11 mouse cellular contexts compared by ENCODE assay signal in the genomic region with DNA sequence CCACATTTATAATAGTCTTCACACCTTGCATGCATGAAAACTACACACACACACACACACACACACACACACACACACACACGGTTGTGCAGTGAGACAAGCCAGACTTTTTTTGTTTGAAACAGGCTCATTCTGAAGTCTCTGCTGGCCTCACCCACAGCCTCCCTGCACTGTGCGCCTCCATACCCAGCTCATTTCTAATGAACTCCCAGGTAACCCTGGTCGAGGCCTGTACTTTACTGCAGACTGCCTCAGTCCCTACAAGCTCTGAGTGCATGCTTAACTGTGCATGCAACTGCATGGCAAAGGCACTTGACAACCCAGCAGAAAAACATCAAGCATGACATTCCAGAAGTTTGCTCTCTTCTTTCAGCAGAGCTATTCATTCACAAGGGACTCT.
DNase-seq lines count a peak whose midpoint lies in the region; ATAC-seq and TF ChIP-seq lines count a peak whose summit lies in the region.
"Had no signal": no experiment of that assay in that cellular context is flagged by ENCODE, and none has a peak within 500 bp of the region (broad histone marks: within the 10 kb centered on the region; RNA-seq: fewer than 3 reads in every experiment).

No protein-coding gene starts in this region.

- no peaks in the 10 kb centered on the region for H3K79me2 ChIP-seq in heart, adult 2 months (replicated peaks; ENCODE audit: control insufficient read depth, insufficient read depth, low read length)

- ATAC-seq in hindbrain, embryonic 15.5 days (ENCODE audit: low FRiP score, low read depth): 0 out of 2 replicates have a peak, but pooled peaks have one; percentile 16
- 0 out of 2 replicates have a peak, but pooled peaks have one; percentile 58 for ATAC-seq in neural tube, embryonic 14.5 days (ENCODE audit: low read depth)

- no peak for TF ChIP-seq CTCF in heart, adult 2 months (IDR thresholded peaks at IDR 0.05)

- no peak for TF ChIP-seq EP300 in heart, adult 2 months (IDR thresholded peaks at IDR 0.05; ENCODE audit: insufficient read depth, low read depth, low read length)

- H3K4me3 ChIP-seq in heart, adult 2 months: no peak overlapping the region
- no peak overlapping the region for H3K4me3 ChIP-seq in hindbrain, embryonic 15.5 days
- H3K4me3 ChIP-seq in neural tube, embryonic 14.5 days (ENCODE audit: low read depth, low read length): no peak overlapping the region

- H3K4me2 ChIP-seq in hindbrain, embryonic 15.5 days: no peak overlapping the region
- H3K4me2 ChIP-seq in neural tube, embryonic 14.5 days (ENCODE audit: low read depth, low read length): no peak overlapping the region
- H3K4me2 ChIP-seq: liver, embryonic 11.5 days had no signal

- H3K27ac ChIP-seq in heart, adult 2 months: no peak overlapping the region
- H3K27ac ChIP-seq in hindbrain, embryonic 15.5 days (replicated peaks): 0 out of 2 replicates have a peak overlapping the region, but pooled peaks have one; percentile 34
- no peak overlapping the region for H3K27ac ChIP-seq in neural tube, embryonic 14.5 days (ENCODE audit: low read depth, low read length)

- no peaks in the 10 kb centered on the region for H3K9me3 ChIP-seq in hindbrain, embryonic 15.5 days
- H3K9me3 ChIP-seq in neural tube, embryonic 14.5 days (ENCODE audit: control insufficient read depth, low read length): no peaks in the 10 kb centered on the region
- H3K9me3 ChIP-seq: G1E had no signal

- TF ChIP-seq POLR2A in heart, adult 2 months (IDR thresholded peaks at IDR 0.05; ENCODE audit: insufficient read depth, low read depth, low read length): no peak

- H3K4me1 ChIP-seq in heart, adult 2 months (ENCODE audit: control insufficient read depth, insufficient read depth, low read length): peaks cover 12% of the 10 kb centered on the region
- H3K4me1 ChIP-seq in hindbrain, embryonic 15.5 days (replicated peaks): peaks cover 13% of the 10 kb centered on the region
- peaks cover 8% of the 10 kb centered on the region; the same call in 1 of the 2 replicates for H3K4me1 ChIP-seq in neural tube, embryonic 14.5 days (ENCODE audit: control insufficient read depth, insufficient read depth, low read length)

- 72% methylated on average over 3 of the region's 3 CpGs for WGBS in heart, adult 2 months
- 45% methylated on average over 3 of the region's 3 CpGs for WGBS in hindbrain, embryonic 15.5 days
- WGBS in neural tube, embryonic 14.5 days: 65% methylated on average over 3 of the region's 3 CpGs

- H3K36me3 ChIP-seq in heart, adult 2 months (ENCODE audit: control insufficient read depth, insufficient read depth, low read length): peaks cover 6% of the 10 kb centered on the region; the same call in 1 of the 2 replicates
- H3K36me3 ChIP-seq in hindbrain, embryonic 15.5 days: no peaks in the 10 kb centered on the region
- no peaks in the 10 kb centered on the region for H3K36me3 ChIP-seq in neural tube, embryonic 14.5 days (ENCODE audit: control insufficient read depth, insufficient read depth, low read length)
- H3K36me3 ChIP-seq: G1E had no signal

- no peak overlapping the region for H3K9ac ChIP-seq in heart, adult 2 months (ENCODE audit: low read depth, low read length)
- no peak overlapping the region for H3K9ac ChIP-seq in hindbrain, embryonic 15.5 days
- H3K9ac ChIP-seq in neural tube, embryonic 14.5 days (replicated peaks; ENCODE audit: low read depth, low read length): no peak overlapping the region

- peak; percentile 65 for DNase-seq in heart, adult 11 months
- DNase-seq in heart, adult 2 months: no peak
- DNase-seq in kidney, postnatal 10 days: peak; percentile 10
- DNase-seq in kidney, postnatal 25 days: no peak
- no peak for DNase-seq in layer of hippocampus, postnatal 36 days
- no peak for DNase-seq in cerebellum, postnatal 4 days (ENCODE audit: low spot score in 2 of 2)
- DNase-seq: cerebellum, adult 2 months had no signal

- intact Hi-C loops in heart, adult 2 months (cut with DNase I): no loop called here

- H3K27me3 ChIP-seq in heart, adult 2 months (ENCODE audit: control insufficient read depth, insufficient read depth, low read length): no peaks in the 10 kb centered on the region
- no peaks in the 10 kb centered on the region for H3K27me3 ChIP-seq in hindbrain, embryonic 15.5 days
- no peaks in the 10 kb centered on the region for H3K27me3 ChIP-seq in neural tube, embryonic 14.5 days (ENCODE audit: control insufficient read depth, insufficient read depth, low read length)

Comparison
In these comparisons a context has a peak if more than half of its experiments do, and no peak if none do; other contexts are left out.
1. DNase-seq: peak in heart, adult 11 months (single experiment) and kidney, postnatal 10 days (single experiment); none in heart, adult 2 months (0 of 2), kidney, postnatal 25 days (0 of 2), layer of hippocampus, postnatal 36 days (0 of 2) and cerebellum, postnatal 4 days (0 of 2).